Mouse (Mus musculus) bone marrow, adult 2 months (tissue): ENCODE measurements around the gene Efcab10.

Experiments
- CTCF ChIP-seq: fragments of 200-500 bp; IDR thresholded peaks from 2 replicates; pipeline ENCODE4 v1.5.1; 2011; ENCODE audit warnings: low read length, control low read depth; ENCODE audit not compliant: control insufficient read depth, insufficient read depth
- POLR2A ChIP-seq: fragments of 200-500 bp; IDR thresholded peaks from 2 replicates; pipeline ENCODE4 v1.6.1; 2011; ENCODE audit warnings: low read depth, mild to moderate bottlenecking, control low read depth, low read length, borderline replicate concordance; ENCODE audit not compliant: control insufficient read depth

GRCm38 (mm10) chr12:33365133-33365532 is 29.5 kb upstream of the Efcab10 start:
- no peak for TF ChIP-seq POLR2A
- no peak for TF ChIP-seq CTCF
